Mouse (Mus musculus): ENCODE results near the gene Gramd4. TPM values are rescaled to one million over a fixed set of nuclear protein-coding genes. Genes with fewer than 3 reads are reported as not detected.

Gene Gramd4
- polyA plus RNA-seq, 1 experiment from 2014 or later: 52.9 TPM

- H3K4me1 ChIP-seq: peaks cover 75% of the 10 kb centered on the region
- H3K4me2 ChIP-seq (replicated peaks): no peak overlapping the region
- peak; percentile 53 for ATAC-seq (replicated peaks)
- H3K4me3 ChIP-seq: no peak overlapping the region
- no peaks in the 10 kb centered on the region for H3K27me3 ChIP-seq
- H3K36me3 ChIP-seq: 0 out of 2 replicates have a peak, but pooled peaks cover 5% of the 10 kb centered on the region
- H3K9ac ChIP-seq (replicated peaks): peak overlapping the region; percentile 7; the same call in 1 of the 2 replicates
- peak overlapping the region; percentile 91 for H3K27ac ChIP-seq (replicated peaks)
- WGBS: 7% methylated on average over 14 of the region's 14 CpGs
- H3K9me3 ChIP-seq: no peaks in the 10 kb centered on the region
These were observed 30.2 kb downstream of the Gramd4 start for GRCm38 (mm10) chr15:86087591-86088149.

- Histone ChIP-seq H3K4me1 (peaks cover 68% of the 10 kb centered on the region), H3K9ac (replicated peaks) (no peak overlapping the region), H3K36me3 (0 out of 2 replicates have a peak, but pooled peaks cover 9% of the 10 kb centered on the region), H3K9me3 (no peaks in the 10 kb centered on the region), H3K27me3 (no peaks in the 10 kb centered on the region), H3K4me2 (replicated peaks) (no peak overlapping the region), H3K4me3 (no peak overlapping the region), H3K27ac (replicated peaks) (peak overlapping the region; percentile 91)
- WGBS: 61% methylated on average over 11 of the region's 11 CpGs
- no peak for ATAC-seq (replicated peaks)
These were observed 30.8 kb downstream of the Gramd4 start for GRCm38 (mm10) chr15:86088266-86088790.

GRCm38 (mm10) chr15:86089091-86089744 lies 31.7 kb downstream of the Gramd4 start:
- 0 out of 2 replicates have a peak, but pooled peaks cover 9% of the 10 kb centered on the region for H3K36me3 ChIP-seq
- WGBS: 72% methylated on average over 13 of the region's 13 CpGs
- H3K9ac ChIP-seq (replicated peaks): no peak overlapping the region
- no peak for ATAC-seq (replicated peaks)
- peak overlapping the region; percentile 25; the same call in 1 of the 2 replicates for H3K27ac ChIP-seq (replicated peaks)
- no peaks in the 10 kb centered on the region for H3K27me3 ChIP-seq
- no peak overlapping the region for H3K4me2 ChIP-seq (replicated peaks)
- H3K4me3 ChIP-seq: no peak overlapping the region
- peaks cover 59% of the 10 kb centered on the region for H3K4me1 ChIP-seq
- H3K9me3 ChIP-seq: no peaks in the 10 kb centered on the region

GRCm38 (mm10) chr15:86089991-86090529 lies 32.6 kb downstream of the Gramd4 start:
- Histone ChIP-seq H3K9ac (replicated peaks) (no peak overlapping the region), H3K4me3 (no peak overlapping the region), H3K27ac (replicated peaks) (peak overlapping the region; percentile 25; the same call in 1 of the 2 replicates), H3K4me2 (replicated peaks) (no peak overlapping the region), H3K36me3 (peaks cover 11% of the 10 kb centered on the region; the same call in 1 of the 2 replicates), H3K4me1 (peaks cover 51% of the 10 kb centered on the region), H3K9me3 (no peaks in the 10 kb centered on the region), H3K27me3 (no peaks in the 10 kb centered on the region)
- no peak for ATAC-seq (replicated peaks)
- WGBS: 82% methylated on average over 11 of the region's 11 CpGs

GRCm38 (mm10) chr15:86090578-86090977 lies 33.1 kb downstream of the Gramd4 start:
- 89% methylated on average over 8 of the region's 8 CpGs for WGBS
- peaks cover 46% of the 10 kb centered on the region for H3K4me1 ChIP-seq

GRCm38 (mm10) chr15:86091201-86091997 lies 33.9 kb downstream of the Gramd4 start:
- peaks cover 13% of the 10 kb centered on the region; the same call in 1 of the 2 replicates for H3K36me3 ChIP-seq
- 88% methylated on average over 23 of the region's 23 CpGs for WGBS
- ATAC-seq (replicated peaks): no peak
- H3K4me3 ChIP-seq: no peak overlapping the region
- no peaks in the 10 kb centered on the region for H3K9me3 ChIP-seq
- peaks cover 38% of the 10 kb centered on the region for H3K4me1 ChIP-seq
- H3K27ac ChIP-seq (replicated peaks): no peak overlapping the region
- H3K4me2 ChIP-seq (replicated peaks): no peak overlapping the region
- no peaks in the 10 kb centered on the region for H3K27me3 ChIP-seq
- H3K9ac ChIP-seq (replicated peaks): no peak overlapping the region

More at GRCm38 (mm10) chr15:86090578-86090977, 33.1 kb downstream of the Gramd4 start:
- Histone ChIP-seq H3K27me3 (no peaks in the 10 kb centered on the region), H3K9me3 (no peaks in the 10 kb centered on the region), H3K9ac (replicated peaks) (no peak overlapping the region), H3K4me3 (no peak overlapping the region), H3K4me2 (replicated peaks) (no peak overlapping the region), H3K27ac (replicated peaks) (no peak overlapping the region), H3K36me3 (peaks cover 13% of the 10 kb centered on the region; the same call in 1 of the 2 replicates)
- ATAC-seq (replicated peaks): no peak

- H3K27ac ChIP-seq (replicated peaks): no peak overlapping the region
- no peaks in the 10 kb centered on the region for H3K9me3 ChIP-seq
- H3K27me3 ChIP-seq: no peaks in the 10 kb centered on the region
- no peak overlapping the region for H3K9ac ChIP-seq (replicated peaks)
- H3K4me2 ChIP-seq (replicated peaks): no peak overlapping the region
- ATAC-seq (replicated peaks): no peak
- peaks cover 13% of the 10 kb centered on the region; the same call in 1 of the 2 replicates for H3K36me3 ChIP-seq
- H3K4me3 ChIP-seq: no peak overlapping the region
- peaks cover 30% of the 10 kb centered on the region for H3K4me1 ChIP-seq
- 85% methylated on average over 12 of the region's 12 CpGs for WGBS
These were observed 34.6 kb downstream of the Gramd4 start for GRCm38 (mm10) chr15:86091998-86092670.

- Histone ChIP-seq H3K27me3 (no peaks in the 10 kb centered on the region), H3K9ac (replicated peaks) (no peak overlapping the region), H3K9me3 (no peaks in the 10 kb centered on the region), H3K4me2 (replicated peaks) (no peak overlapping the region), H3K27ac (replicated peaks) (no peak overlapping the region), H3K36me3 (peaks cover 13% of the 10 kb centered on the region; the same call in 1 of the 2 replicates), H3K4me3 (no peak overlapping the region), H3K4me1 (peaks cover 19% of the 10 kb centered on the region)
- no peak for ATAC-seq (replicated peaks)
- WGBS: 97% methylated on average over 1 of the region's 1 CpGs
These were observed 35.7 kb downstream of the Gramd4 start for GRCm38 (mm10) chr15:86093236-86093635.

- H3K27ac ChIP-seq (replicated peaks): no peak overlapping the region
- H3K4me3 ChIP-seq: no peak overlapping the region
- H3K27me3 ChIP-seq: no peaks in the 10 kb centered on the region
- no peak for ATAC-seq (replicated peaks)
- no peak overlapping the region for H3K9ac ChIP-seq (replicated peaks)
- WGBS: 88% methylated on average over 10 of the region's 10 CpGs
- H3K9me3 ChIP-seq: no peaks in the 10 kb centered on the region
- H3K36me3 ChIP-seq: peaks cover 13% of the 10 kb centered on the region; the same call in 1 of the 2 replicates
- no peak overlapping the region for H3K4me2 ChIP-seq (replicated peaks)
- H3K4me1 ChIP-seq: peaks cover 8% of the 10 kb centered on the region
These were observed 37.0 kb downstream of the Gramd4 start for GRCm38 (mm10) chr15:86094324-86095121.

GRCm38 (mm10) chr15:86095722-86096603 lies 38.5 kb downstream of the Gramd4 start:
- Histone ChIP-seq H3K4me1 (no peaks in the 10 kb centered on the region), H3K4me2 (replicated peaks) (no peak overlapping the region), H3K36me3 (peaks cover 13% of the 10 kb centered on the region; the same call in 1 of the 2 replicates), H3K27ac (replicated peaks) (no peak overlapping the region), H3K9me3 (no peaks in the 10 kb centered on the region), H3K27me3 (no peaks in the 10 kb centered on the region), H3K9ac (replicated peaks) (no peak overlapping the region), H3K4me3 (no peak overlapping the region)
- 91% methylated on average over 17 of the region's 17 CpGs for WGBS
- ATAC-seq (replicated peaks): no peak
